Mouse (Mus musculus) erythroblast, embryonic 14.5 days (primary cell): ENCODE results near the gene Plaur.

ENCODE experiments used
- GATA1 ChIP-seq: IDR thresholded peaks from 2 replicates; pipeline ENCODE4 v1.6.1; 2012; ENCODE audit warnings: low read length, inconsistent platforms, mixed read lengths
- TAL1 ChIP-seq: IDR thresholded peaks from 3 replicates; pipeline ENCODE4 v1.6.1; 2012; ENCODE audit warnings: low read length, inconsistent platforms, mixed read lengths

DNA sequence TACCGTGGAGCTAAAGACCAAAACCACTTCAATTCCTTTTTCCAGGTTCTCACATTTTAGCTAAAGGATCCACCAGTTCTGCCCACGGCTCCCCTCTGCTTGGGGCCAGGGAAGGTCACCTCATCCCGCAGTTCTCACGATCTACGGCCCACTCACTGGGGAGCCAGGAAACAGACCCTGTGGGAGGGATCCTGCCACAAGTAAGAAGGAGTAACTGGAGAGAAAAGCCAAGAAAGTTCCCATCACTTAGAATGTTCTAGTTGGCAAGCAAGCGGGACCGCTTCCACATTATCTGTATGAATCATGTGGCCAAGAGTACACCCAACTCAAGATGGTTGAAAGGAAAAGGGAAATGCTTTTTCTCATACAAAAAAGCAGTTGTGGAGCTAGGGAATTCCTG, 14.6 kb downstream of the Plaur start:
- TF ChIP-seq GATA1 = no peak
- no peak for TF ChIP-seq TAL1
